Mouse (Mus musculus) lung, embryonic 16.5 days (tissue): ENCODE data around the gene Lhcgr. TPM values are rescaled to one million over a fixed set of nuclear protein-coding genes. Genes with fewer than 3 reads are reported as not detected.

ENCODE experiments used
- ATAC-seq: fragments of 200-750 bp; cut with Nextera tagmentation; 2 replicates; pipeline ENCODE4 v1.8.0; 2017; ENCODE audit warnings: low read depth, mild to moderate bottlenecking, moderate library complexity
- H3K27ac ChIP-seq: fragments of 300-500 bp; sonication (generic); 2 replicates; pipeline ENCODE4 v1.5.1; 2014; ENCODE audit warnings: mild to moderate bottlenecking, control low read depth, low read length
- H3K27me3 ChIP-seq: fragments of 300-500 bp; sonication (generic); 2 replicates; pipeline ENCODE4 v1.6.1; 2014; ENCODE audit warnings: low read depth, low read length, mixed read lengths; ENCODE audit not compliant: control insufficient read depth, insufficient read depth
- H3K36me3 ChIP-seq: fragments of 300-500 bp; sonication (generic); 2 replicates; pipeline ENCODE4 v1.6.1; 2014; ENCODE audit warnings: low read length; ENCODE audit not compliant: control insufficient read depth, insufficient read depth
- H3K4me1 ChIP-seq: fragments of 300-500 bp; sonication (generic); replicated peaks from 2 replicates; pipeline ENCODE4 v1.6.1; 2014; ENCODE audit warnings: low read length, mixed read lengths; ENCODE audit not compliant: control insufficient read depth, insufficient read depth
- H3K4me2 ChIP-seq: fragments of 300-500 bp; sonication (generic); 2 replicates; pipeline ENCODE4 v1.6.1; 2014; ENCODE audit warnings: low read depth, low read length, control low read depth
- H3K4me3 ChIP-seq: fragments of 300-500 bp; sonication (generic); 2 replicates; pipeline ENCODE4 v1.5.1; 2014; ENCODE audit warnings: mild to moderate bottlenecking, low read length, control low read depth
- H3K9ac ChIP-seq: fragments of 300-500 bp; sonication (generic); 2 replicates; pipeline ENCODE4 v1.6.1; 2014; ENCODE audit warnings: low read length, control low read depth
- H3K9me3 ChIP-seq: fragments of 300-500 bp; sonication (generic); 2 replicates; pipeline ENCODE4 v1.6.1; 2016; ENCODE audit warnings: low read length; ENCODE audit not compliant: control insufficient read depth
- WGBS: fragments of 180-500 bp; shearing (Covaris S2); extraction: QIAGEN DNeasy Blood & Tissue Kit; methylation state at CpG from one replicate; pipeline ENCODE4 v1.1.7; 2014; 5-methylcytosine and 5-hydroxymethylcytosine counted together
- polyA plus RNA-seq: library from polyadenylated mRNA; unstranded; fragments of >200 nt; fragmentation: Nextera tagmentation; extraction: Ambion mirVana; gene quantifications from 2 replicates; pipeline ENCODE4 v1.2.1, GENCODE M21; 2015

Gene Lhcgr
- polyA plus RNA-seq, 1 experiment from 2014 or later = 0.38 TPM

DNA sequence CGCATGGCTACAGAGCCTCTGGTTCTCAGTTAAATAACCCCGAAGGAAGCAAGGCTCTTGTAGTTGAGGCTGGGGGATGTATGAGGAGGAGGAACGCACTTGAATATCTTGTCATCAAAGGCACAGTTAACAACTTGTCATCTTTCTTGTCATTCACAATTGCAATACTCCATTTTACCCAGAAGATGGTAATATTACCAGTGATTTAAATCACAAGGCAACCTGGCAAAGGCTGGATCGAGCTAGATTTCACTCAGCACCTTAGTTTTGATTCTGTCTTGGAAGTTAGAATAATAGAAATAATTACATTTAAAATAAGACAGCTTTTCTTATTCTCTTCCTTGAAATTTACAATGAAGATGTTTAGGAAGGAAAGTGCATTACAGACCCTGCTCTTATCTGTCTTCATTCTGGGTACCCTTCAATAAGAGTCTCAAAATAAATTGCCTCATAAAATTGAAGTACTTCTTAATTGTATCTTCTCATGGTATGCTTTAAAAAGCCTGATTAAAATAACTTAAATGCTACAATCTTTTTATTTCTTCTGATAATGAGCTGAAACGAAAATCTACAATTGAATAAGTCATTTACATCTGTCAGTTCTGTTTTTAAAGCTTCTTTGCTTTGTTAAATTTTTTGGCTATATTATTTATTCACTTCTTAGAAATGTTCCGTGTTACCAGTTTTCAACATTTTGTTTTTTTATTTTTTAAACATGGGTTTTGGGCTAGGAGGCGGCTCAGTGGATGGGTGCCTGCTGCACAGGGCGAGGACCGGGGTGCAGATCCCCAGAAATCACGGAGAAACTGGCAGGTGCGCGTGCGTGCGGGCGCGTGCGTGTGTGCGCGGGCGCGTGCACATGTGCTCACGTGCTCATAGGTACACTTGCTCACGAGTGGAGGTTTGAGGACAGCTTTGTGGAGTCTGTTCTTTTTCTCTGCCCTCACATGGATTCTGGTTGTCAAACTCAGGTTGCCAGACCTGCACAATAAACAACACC, 116.2 kb downstream of the Lhcgr start:
- Histone ChIP-seq H3K9me3 (no peaks in the 10 kb centered on the region), H3K36me3 (no peaks in the 10 kb centered on the region), H3K4me3 (no peak overlapping the region), H3K4me2 (no peak overlapping the region), H3K9ac (no peak overlapping the region), H3K27me3 (no peaks in the 10 kb centered on the region), H3K4me1 (no peaks in the 10 kb centered on the region), H3K27ac (no peak overlapping the region)
- no peak for ATAC-seq
- WGBS = 87% methylated on average over 23 of the region's 23 CpGs

DNA sequence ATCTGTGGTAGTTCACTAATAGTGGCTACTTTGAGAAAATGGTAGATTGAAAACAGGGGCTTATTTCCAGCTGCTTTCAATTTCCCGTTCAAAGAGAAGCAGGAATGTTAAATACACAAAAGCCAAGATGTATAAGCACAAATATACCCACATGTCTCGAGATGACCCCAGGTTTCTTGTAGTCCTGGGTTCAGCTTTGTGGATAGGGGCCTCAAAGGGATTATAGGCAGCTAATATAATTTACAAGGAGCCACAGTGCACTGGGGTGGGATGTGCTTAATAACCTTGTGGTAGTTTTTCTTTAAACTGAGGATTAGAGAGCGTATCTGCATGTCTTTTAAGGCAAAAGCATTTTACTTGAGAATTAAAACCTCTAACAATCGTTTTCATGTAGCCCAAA, 121.0 kb downstream of the Lhcgr start:
- Histone ChIP-seq H3K36me3 (no peaks in the 10 kb centered on the region), H3K9me3 (no peaks in the 10 kb centered on the region), H3K27me3 (no peaks in the 10 kb centered on the region), H3K4me2 (no peak overlapping the region), H3K4me1 (no peaks in the 10 kb centered on the region), H3K9ac (no peak overlapping the region), H3K4me3 (no peak overlapping the region), H3K27ac (no peak overlapping the region)
- ATAC-seq = no peak
- WGBS = 37% methylated on average over 4 of the region's 4 CpGs

DNA sequence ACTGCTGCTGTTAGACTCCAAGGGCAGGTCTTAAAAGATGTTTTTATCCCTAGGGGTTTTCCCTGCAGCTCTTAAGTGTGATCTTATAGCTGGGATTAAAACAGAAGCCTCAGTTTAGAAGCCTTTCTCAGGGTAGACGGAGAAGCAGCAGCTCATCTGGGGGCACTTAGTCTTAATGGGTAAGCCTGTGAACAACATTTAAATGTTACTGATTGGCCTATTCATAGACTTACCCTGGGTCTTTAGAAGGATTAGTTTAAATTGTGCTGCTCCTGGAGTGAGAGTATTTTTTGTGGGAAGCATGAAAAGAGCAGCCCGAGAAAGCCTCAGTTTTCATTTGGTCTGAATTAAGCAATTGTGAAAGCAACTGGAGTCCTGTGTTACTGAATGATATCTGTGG, 121.9 kb downstream of the Lhcgr start:
- H3K9me3 ChIP-seq = no peaks in the 10 kb centered on the region
- no peak for ATAC-seq
- no peaks in the 10 kb centered on the region for H3K36me3 ChIP-seq
- H3K4me3 ChIP-seq = no peak overlapping the region
- no peaks in the 10 kb centered on the region for H3K27me3 ChIP-seq
- H3K4me2 ChIP-seq = no peak overlapping the region
- WGBS = 69% methylated on average over 2 of the region's 2 CpGs
- H3K27ac ChIP-seq = no peak overlapping the region
- H3K9ac ChIP-seq = no peak overlapping the region
- no peaks in the 10 kb centered on the region for H3K4me1 ChIP-seq

DNA sequence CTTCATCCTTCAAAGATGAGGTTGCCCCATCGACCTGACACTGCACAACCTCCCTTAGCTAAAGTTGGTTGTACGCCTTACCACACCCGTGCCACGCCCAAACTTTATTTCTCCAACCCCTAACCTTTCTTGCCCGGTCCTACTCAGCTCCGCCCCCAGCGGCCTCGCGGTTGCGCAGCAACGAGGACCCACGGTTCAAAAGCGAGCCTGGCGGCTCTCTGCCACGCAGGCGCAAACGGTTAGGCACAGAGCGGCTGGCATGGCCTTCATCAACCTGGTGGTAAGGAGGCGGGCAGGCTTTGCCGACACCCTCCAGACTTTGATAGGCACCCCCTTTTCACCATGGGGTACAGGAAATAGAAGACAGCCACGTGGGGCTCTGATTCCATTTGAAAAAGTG, 123.3 kb downstream of the Lhcgr start, which contains the start of gene Gtf2a1l:
Gtf2a1l (plus strand) TSS at position 209 of the 400 bp plus-strand sequence.
- Histone ChIP-seq H3K9me3 (no peaks in the 10 kb centered on the region), H3K27ac (no peak within 1 kb of the TSS), H3K4me3 (no peak within 1 kb of the TSS), H3K9ac (no peak within 1 kb of the TSS), H3K4me1 (no peaks in the 10 kb centered on the region), H3K36me3 (no peaks in the 10 kb centered on the region), H3K4me2 (peak within 1 kb of the TSS; percentile 44), H3K27me3 (no peaks in the 10 kb centered on the region)
- WGBS = 30% methylated on average over 21 of the region's 21 CpGs
- ATAC-seq = peak; percentile 67

Other genes starting within 250 kb of the Lhcgr start
- 7.0 and 8.0 TPM in 2 replicates for gene Ston1, start 194.3 kb downstream of the Lhcgr start, polyA plus RNA-seq
- 0.28 and 0.49 TPM in 2 replicates for gene Gtf2a1l, start 123.3 kb downstream of the Lhcgr start, polyA plus RNA-seq